Mouse (Mus musculus): Measurements from ENCODE around the gene Rnf185.

DNA sequence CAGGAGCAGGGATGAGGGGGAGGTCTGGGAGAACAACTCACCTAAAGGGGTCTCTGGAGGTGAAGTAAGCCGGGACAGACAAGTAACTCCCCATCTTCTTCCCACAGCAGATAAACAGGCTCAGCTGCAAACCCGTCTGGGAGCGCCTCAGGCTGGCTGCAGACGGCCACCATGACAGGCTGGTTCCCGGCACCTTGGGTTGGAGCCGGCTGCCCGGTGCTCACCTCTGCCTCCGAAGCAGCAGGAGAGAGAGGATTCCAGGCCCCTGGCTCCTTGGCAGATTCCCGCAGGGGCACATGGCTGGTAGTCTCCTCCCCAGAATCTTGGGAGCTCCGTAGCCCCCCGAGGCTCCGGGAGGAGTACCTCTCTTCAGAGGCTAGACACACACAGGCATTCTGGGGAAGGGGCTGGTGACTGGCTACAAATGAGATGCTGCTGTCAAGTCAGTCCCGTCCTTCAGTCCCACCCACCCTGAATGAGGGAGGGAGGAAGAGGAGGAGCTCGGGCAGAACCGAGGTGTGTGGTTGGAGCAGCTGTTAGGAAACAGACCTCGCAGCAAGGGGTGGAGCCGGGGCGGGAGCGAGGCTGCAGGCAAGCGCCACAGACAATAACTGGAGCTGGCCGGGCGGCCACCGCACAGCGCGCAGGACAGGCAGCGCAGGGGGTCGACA lies 81.1 kb downstream of the Rnf185 start:
- no peak for TF ChIP-seq EP300 (optimal IDR thresholded peaks at IDR 0.05)
- no peak for TF ChIP-seq CTCF (IDR thresholded peaks at IDR 0.05; ENCODE audit: low read depth)
